Mouse (Mus musculus) T-helper 2 cell (primary cell): ENCODE measurements around the gene Tnxb.
"Not testable (repeated sequence)": the region's sequence is repeated elsewhere in the genome, so short reads cannot be mapped to it uniquely, and the experiment has no call there.

Source experiments
- in situ Hi-C: fragments of 300-600 bp; cut with MboI, MseI; formaldehyde crosslinking; loops from one replicate; pipeline ENCODE4 v1.15.1; 2025; ENCODE audit warnings: high pct_unique_total_duplicates

Tnxb gene

GRCm38 (mm10) chr17:34729779-34730553 lies 59.6 kb downstream of the Tnxb start:
- in situ Hi-C loops: not testable (repeated sequence)

DNA sequence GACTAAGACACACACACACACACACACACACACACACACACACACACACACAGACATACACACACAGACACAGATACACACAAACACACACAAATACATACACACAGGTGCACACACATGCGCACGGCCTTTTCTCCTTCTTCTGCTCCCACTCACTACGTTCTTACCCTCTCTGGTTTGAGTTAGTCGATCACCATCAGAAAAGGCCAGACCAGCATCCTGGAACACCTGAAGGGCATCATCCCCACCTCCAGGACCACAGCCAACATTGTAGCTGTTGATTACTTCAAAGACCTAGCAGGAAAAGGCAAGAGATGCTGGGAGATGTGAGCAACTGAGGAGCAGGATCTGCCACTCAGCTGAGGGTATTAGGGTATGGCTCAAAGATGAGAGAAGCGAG lies 67.1 kb downstream of the Tnxb start:
- in situ Hi-C loops: not testable (repeated sequence)

DNA sequence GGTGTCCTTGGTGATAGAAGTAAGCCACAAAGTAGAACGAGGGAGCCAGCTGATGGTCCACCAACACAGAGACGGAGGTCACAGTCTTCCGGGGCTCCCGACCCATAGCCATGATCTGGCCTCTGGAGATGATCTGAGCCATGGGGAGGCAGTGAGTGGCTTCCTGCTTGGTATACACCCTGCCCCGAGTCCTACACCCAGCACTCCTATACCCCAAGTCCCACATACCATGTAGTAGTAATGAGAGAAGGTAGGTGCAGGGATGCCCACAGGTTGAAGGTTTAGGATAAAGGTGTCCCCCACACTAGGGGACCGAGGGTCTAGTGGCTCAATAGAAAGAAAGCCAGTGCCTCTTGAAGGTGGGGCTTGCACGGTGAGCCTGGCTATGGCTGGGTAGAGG lies 69.4 kb downstream of the Tnxb start:
- in situ Hi-C loops: loop anchor here (5.0 kb wide), 1 partner anchor 83 kb away; no protein-coding TSS in a partner anchor

GRCm38 (mm10) chr17:34740280-34740679 lies 69.9 kb downstream of the Tnxb start:
- in situ Hi-C loops: loop anchor here (5.0 kb wide), 1 partner anchor 82 kb away; no protein-coding TSS in a partner anchor

- in situ Hi-C loops: loop anchor here (5.0 kb wide), 1 partner anchor 79 kb away; no protein-coding TSS in a partner anchor
These were observed 73.4 kb downstream of the Tnxb start, which contains the start of gene C4b for GRCm38 (mm10) chr17:34743719-34744118. Gene C4b, minus strand, starts transcription at chr17:34743882.

DNA sequence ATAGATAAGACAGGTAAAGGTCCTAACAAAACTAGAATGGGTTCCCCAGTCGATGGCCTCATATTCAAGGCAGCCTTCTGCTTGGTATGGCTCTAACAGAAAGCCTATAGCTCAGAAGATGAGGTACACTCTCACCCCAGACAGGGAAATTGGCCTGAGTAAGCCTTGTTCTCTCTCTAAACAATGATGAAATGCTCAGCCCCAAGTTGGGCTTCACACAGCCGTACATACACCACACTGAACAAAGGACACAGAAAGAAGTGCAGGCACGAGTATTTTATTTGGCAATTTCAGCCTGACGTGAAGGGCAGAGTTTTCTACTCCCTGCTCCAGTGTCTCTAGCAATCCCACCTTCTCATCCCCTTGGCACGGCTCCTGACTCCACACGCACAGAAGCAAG lies 73.9 kb downstream of the Tnxb start:
- in situ Hi-C loops: loop anchor here (5.0 kb wide), 1 partner anchor 78 kb away; no protein-coding TSS in a partner anchor

DNA sequence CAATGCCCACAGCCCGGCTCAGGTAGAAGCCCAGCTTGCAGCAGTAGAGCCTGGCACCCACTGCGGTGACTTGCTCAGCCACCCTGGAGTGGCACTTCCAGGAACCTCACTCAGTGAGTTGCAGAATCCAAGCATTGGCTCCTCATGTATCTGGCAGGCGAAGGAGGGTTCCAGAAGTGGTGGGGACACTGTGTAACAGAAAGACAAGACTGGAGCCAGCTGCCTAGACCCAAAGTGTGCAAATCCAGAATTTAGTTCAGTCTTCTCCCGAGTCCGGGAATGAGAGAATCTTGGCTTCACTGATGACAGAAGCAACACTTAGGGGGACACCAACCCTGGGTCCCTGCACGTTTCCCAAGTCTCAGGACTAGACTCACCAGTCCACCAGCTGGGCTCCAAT lies 74.3 kb downstream of the Tnxb start:
- in situ Hi-C loops: loop anchor here (5.0 kb wide), 1 partner anchor 78 kb away; no protein-coding TSS in a partner anchor

GRCm38 (mm10) chr17:34745166-34745565 lies 74.8 kb downstream of the Tnxb start:
- in situ Hi-C loops: not testable (repeated sequence)

- in situ Hi-C loops: no loop called here
These were observed 76.2 kb downstream of the Tnxb start for GRCm38 (mm10) chr17:34746531-34746930.

DNA sequence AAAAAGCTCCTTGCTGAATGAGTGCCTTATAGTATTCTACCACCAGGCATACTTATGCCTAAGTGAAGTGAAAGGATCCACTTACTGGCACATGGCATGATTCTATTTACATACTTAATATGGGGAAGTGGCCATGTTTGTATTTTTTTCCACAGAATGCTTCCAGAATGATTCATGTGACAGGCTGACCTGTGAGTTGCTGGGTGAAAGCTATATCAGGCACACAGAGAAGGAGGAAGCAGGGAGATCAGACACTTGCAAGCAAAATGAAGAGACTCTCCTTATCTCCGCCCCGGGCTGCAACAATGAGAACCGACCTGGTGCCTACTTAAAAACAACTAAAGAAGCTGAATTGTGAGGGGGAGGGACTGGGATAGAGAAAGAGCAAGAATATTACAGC lies 91.1 kb downstream of the Tnxb start:
- in situ Hi-C loops: no loop called here
